Mouse (Mus musculus) erythroid progenitor cell, adult 5-6 weeks (primary cell): ENCODE results near the gene Angpt4. TPM values are rescaled to one million over a fixed set of nuclear protein-coding genes. Genes with fewer than 3 reads are reported as not detected.

Experiments
- ATAC-seq: replicated peaks from 2 replicates; pipeline ENCODE4 v1.8.0; 2016; ENCODE audit warnings: moderate number of reproducible peaks, mild to moderate bottlenecking, moderate TSS enrichment, inconsistent platforms; ENCODE audit not compliant: poor library complexity, low FRiP score, severe bottlenecking
- total RNA-seq, 2 experiments: library from RNA; stranded (forward) in 1 of 2; stranded (reverse) in 1 of 2; fragments of 150-400 nt in 1 of 2; fragments of 186-747, 209-891 nt in 1 of 2; gene quantifications; 2 replicates each; pipeline versions ENCODE4 v1.2.3 to v1.2.4; 2015 to 2017; ENCODE audit warnings: low replicate concordance in 2 of 2

Angpt4 gene
- total RNA-seq, 2 experiments from 2014 or later = not detected

GRCm38 (mm10) chr2:151977689-151978440, 66.9 kb downstream of the Angpt4 start:
- ATAC-seq = no peak

DNA sequence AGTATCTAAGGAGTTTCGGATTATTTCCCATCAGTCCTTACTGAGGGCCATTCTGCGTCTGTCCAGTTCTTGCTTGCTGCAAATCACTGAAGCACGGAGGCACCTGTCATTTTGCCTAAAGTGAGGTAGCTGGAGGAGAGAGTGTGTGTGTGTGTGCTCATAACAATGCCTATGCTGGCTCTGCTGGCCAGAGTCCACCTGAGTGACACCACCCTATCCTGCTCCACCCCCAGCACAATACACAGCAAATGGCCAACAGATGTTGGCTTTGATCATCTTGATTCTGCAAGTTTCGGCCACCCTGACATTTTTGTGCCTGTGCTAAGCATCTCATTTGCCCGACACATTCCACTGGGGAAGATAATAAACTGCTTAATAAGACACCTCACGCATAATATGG, 67.5 kb downstream of the Angpt4 start:
- no peak for ATAC-seq

GRCm38 (mm10) chr2:151979470-151980354, 68.7 kb downstream of the Angpt4 start, which contains the start of gene Fam110a:
Fam110a (minus strand) TSS chr2:151980219.
- peak; percentile 93 for ATAC-seq

DNA sequence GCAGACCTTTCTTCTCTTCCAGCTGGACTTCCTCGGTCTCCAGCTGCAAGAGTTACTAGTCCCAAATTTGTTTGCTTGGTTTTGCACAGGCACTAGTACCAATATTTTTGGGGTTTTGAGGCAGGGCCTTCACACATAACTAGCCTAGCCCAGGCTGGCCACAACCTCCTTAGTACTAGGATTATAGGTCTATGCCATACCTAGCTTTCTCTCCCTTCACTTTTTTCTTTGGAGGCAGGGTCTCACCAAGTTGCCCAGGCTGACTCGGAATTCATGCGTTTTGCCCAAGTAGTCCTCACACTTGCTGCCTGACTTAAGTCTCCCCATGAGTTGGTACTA, 69.3 kb downstream of the Angpt4 start:
- no peak for ATAC-seq

DNA sequence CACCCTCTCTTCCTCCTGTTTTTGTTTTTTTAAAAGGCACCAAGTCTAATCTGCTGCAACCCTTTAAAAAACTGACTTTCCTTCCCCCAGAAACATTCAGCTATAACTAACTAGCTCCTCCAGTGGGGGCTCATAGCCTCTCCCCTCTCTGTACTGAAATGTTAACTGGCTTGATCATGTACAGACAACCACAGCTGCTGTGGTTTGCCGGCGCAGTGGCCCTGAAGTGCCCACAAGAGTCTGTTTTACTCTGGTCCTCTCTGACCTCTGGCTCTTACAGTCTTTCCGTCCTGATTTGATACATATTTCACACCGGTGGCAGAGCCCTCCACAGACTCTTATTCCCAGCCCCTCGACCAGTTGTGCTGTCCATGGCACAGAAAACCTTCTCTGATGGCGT, 70.3 kb downstream of the Angpt4 start:
- no peak for ATAC-seq

GRCm38 (mm10) chr2:151982476-151982875, 71.5 kb downstream of the Angpt4 start:
- ATAC-seq = no peak

DNA sequence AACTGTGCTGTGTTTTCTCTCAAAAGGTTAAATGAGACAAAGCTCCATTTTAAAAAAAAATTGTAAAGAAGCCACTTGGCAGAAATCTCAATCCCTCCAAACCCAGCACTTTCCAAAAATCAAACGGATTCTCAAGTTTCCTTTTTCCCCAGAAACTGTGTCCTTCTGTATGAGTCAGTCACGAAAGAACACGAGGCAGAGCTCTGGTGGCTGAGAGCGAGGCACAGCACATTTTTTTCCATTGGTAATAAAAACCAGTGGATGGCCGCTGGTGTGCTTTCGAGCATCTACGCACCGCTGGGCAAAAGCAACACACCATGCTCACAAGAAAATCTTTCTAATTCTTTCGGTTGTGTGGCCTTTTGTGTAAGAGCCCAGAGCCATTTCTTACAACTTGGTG, 73.0 kb downstream of the Angpt4 start:
- ATAC-seq = no peak

DNA sequence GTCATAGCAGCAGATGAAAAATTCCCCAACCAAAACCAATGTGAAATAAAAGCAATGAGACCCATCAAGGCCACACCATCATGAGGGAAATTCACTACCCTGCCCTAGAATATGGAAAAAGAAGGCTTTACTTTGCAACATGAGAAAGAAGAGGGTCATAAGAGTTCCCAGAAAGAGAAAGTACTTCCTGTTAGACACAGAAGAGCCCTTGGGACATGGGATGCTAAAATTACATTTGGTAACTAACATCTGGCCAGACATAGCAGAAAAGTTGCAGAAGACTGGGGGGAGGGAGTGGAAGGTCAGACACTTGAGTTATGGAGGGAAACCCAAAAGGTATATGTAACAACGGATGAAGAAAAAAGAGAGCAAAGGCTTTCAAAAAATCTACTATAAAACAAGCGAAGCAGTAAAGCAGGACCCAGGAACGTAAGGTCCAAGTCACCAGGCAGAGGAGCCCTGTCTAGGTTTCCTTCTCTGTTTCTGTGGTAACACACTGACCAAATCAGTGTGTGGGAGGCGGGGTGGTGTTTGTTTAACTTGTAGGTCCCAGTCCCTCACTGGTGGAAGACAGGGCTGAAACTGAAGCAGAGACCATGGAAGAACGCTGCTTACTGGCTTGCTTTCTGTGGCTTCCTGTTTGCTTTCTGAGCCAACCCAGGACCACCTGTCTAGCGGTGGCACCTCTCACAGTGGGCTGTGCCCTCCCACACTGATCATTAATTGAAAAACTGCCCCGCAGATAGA, 74.6 kb downstream of the Angpt4 start:
- ATAC-seq = no peak

DNA sequence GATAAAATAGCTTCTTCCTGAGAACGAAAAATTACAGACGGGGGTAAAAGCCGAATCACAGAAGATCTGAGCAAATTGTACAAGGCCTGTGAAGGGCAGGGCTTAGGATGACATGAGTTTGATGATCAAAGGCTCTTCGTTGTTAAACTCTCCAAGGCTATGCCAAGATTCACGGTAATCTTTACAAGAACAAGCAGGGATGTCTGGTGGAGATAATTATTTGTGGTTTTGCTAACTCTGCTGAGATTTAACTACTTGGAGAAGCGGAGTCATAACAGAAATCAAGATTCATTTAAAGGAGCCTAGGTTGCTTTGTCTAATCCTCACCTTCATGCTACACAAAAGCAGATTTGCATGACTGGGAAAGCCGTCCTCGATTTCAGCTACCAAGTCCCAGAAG, 75.9 kb downstream of the Angpt4 start:
- ATAC-seq = no peak

GRCm38 (mm10) chr2:151988978-151989377, 78.0 kb downstream of the Angpt4 start:
- no peak for ATAC-seq

DNA sequence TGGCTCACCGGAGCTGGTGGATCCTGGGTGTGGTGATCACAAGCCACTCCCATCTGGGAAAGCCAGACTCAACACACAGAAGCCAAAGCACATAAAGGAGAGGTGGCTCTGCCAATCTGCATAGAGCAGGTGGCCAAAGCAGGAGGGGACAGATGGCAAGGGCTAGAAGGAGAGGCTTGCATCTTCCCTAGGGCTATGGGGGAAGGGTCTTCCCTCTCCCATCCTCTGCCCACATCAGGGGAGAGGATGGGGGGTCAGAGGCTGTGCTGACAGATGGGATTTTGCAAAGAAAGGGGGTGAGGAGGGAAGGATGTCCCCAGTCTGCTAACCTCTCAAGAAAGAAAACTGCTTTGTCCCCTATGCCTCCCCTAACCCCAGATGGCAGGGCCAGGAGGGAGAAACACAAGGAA, 80.0 kb downstream of the Angpt4 start:
- ATAC-seq = no peak

GRCm38 (mm10) chr2:151991446-151991845, 80.4 kb downstream of the Angpt4 start:
- ATAC-seq = no peak

GRCm38 (mm10) chr2:151994350-151995122, 83.5 kb downstream of the Angpt4 start:
- peak; percentile 69 for ATAC-seq

Other genes with a start within 250 kb of the Angpt4 start
- gene Rad21l, start 242.7 kb upstream of the Angpt4 start, total RNA-seq (2015; ENCODE audit: low replicate concordance) = not detected in 2 replicates
- not detected in 2 replicates for gene Rad21l, start 242.7 kb upstream of the Angpt4 start, total RNA-seq (2017; ENCODE audit: low replicate concordance)
- not detected in 2 replicates for gene Tmem74b, start 209.2 kb upstream of the Angpt4 start, total RNA-seq (2015; ENCODE audit: low replicate concordance)
- 0.90 TPM in 1 of 2 replicates, not detected in the other for gene Tmem74b, start 209.2 kb upstream of the Angpt4 start, total RNA-seq (2017; ENCODE audit: low replicate concordance)
- 120 and 127 TPM in 2 replicates for gene Psmf1, start 167.0 kb upstream of the Angpt4 start, total RNA-seq (2015; ENCODE audit: low replicate concordance)
- gene Psmf1, start 167.0 kb upstream of the Angpt4 start, total RNA-seq (2017; ENCODE audit: low replicate concordance) = 56.4 and 88.9 TPM in 2 replicates
- gene Rspo4, start 68.3 kb upstream of the Angpt4 start, total RNA-seq (2015; ENCODE audit: low replicate concordance) = not detected in 2 replicates
- not detected in 2 replicates for gene Rspo4, start 68.3 kb upstream of the Angpt4 start, total RNA-seq (2017; ENCODE audit: low replicate concordance)
- 1.3 and 4.7 TPM in 2 replicates for gene Fam110a, start 69.0 kb downstream of the Angpt4 start, total RNA-seq (2015; ENCODE audit: low replicate concordance)
- 1.8 and 3.6 TPM in 2 replicates for gene Fam110a, start 69.0 kb downstream of the Angpt4 start, total RNA-seq (2017; ENCODE audit: low replicate concordance)
- gene Slc52a3, start 85.3 kb downstream of the Angpt4 start, total RNA-seq (2015; ENCODE audit: low replicate concordance) = not detected in 2 replicates
- 0.26 TPM in 1 of 2 replicates, not detected in the other for gene Slc52a3, start 85.3 kb downstream of the Angpt4 start, total RNA-seq (2017; ENCODE audit: low replicate concordance)
- not detected in 2 replicates for gene Scrt2, start 170.3 kb downstream of the Angpt4 start, total RNA-seq (2015; ENCODE audit: low replicate concordance)
- gene Scrt2, start 170.3 kb downstream of the Angpt4 start, total RNA-seq (2017; ENCODE audit: low replicate concordance) = not detected in 2 replicates
- gene Srxn1, start 194.3 kb downstream of the Angpt4 start, total RNA-seq (2015; ENCODE audit: low replicate concordance) = 10.1 and 16.3 TPM in 2 replicates
- 11.5 and 35.3 TPM in 2 replicates for gene Srxn1, start 194.3 kb downstream of the Angpt4 start, total RNA-seq (2017; ENCODE audit: low replicate concordance)
- not detected in 2 replicates for gene Tcf15, start 232.4 kb downstream of the Angpt4 start, total RNA-seq (2015; ENCODE audit: low replicate concordance)
- not detected in 2 replicates for gene Tcf15, start 232.4 kb downstream of the Angpt4 start, total RNA-seq (2017; ENCODE audit: low replicate concordance)